Mouse (Mus musculus) splenic B cell, adult 2 months (primary cell): ENCODE measurements around the gene Slc35f6.
A peak's percentile ranks its signal among the peaks of the same experiment; 100 is the strongest.

Experiments
- DNase-seq: peaks from one replicate; pipeline ENCODE4 v3.0.0-alpha.2; 2011; ENCODE audit warnings: low read depth, low spot score
- H3K27me3 ChIP-seq: 2 replicates; pipeline ENCODE4 v1.6.1; 2012; ENCODE audit warnings: mild to moderate bottlenecking, low read length, moderate library complexity, mixed read lengths; ENCODE audit not compliant: control insufficient read depth, poor library complexity, insufficient read depth, severe bottlenecking
- H3K36me3 ChIP-seq: 2 replicates; pipeline ENCODE4 v1.6.1; 2012; ENCODE audit warnings: mild to moderate bottlenecking, low read length, moderate library complexity, mixed read lengths; ENCODE audit not compliant: control insufficient read depth, poor library complexity, insufficient read depth, severe bottlenecking

Gene Slc35f6

GRCm38 (mm10) chr5:30615819-30616218 lies 31.9 kb upstream of the Slc35f6 start:
- no peak for DNase-seq
- Histone ChIP-seq H3K27me3 (no peaks in the 10 kb centered on the region), H3K36me3 (no peaks in the 10 kb centered on the region)

GRCm38 (mm10) chr5:30616644-30617043 lies 31.1 kb upstream of the Slc35f6 start:
- no peak for DNase-seq
- Histone ChIP-seq H3K27me3 (no peaks in the 10 kb centered on the region), H3K36me3 (no peaks in the 10 kb centered on the region)

GRCm38 (mm10) chr5:30617357-30617756 lies 30.4 kb upstream of the Slc35f6 start:
- no peak for DNase-seq
- no peaks in the 10 kb centered on the region for H3K36me3 ChIP-seq

GRCm38 (mm10) chr5:30617851-30618250 lies 29.9 kb upstream of the Slc35f6 start:
- H3K36me3 ChIP-seq = no peaks in the 10 kb centered on the region
- no peak for DNase-seq
- no peaks in the 10 kb centered on the region; the same call in 1 of the 2 replicates for H3K27me3 ChIP-seq

More at GRCm38 (mm10) chr5:30617357-30617756, 30.4 kb upstream of the Slc35f6 start:
- H3K27me3 ChIP-seq = no peaks in the 10 kb centered on the region; the same call in 1 of the 2 replicates

- no peak for DNase-seq
- Histone ChIP-seq H3K36me3 (no peaks in the 10 kb centered on the region), H3K27me3 (no peaks in the 10 kb centered on the region; the same call in 1 of the 2 replicates)
These were observed 29.2 kb upstream of the Slc35f6 start for GRCm38 (mm10) chr5:30618376-30619003.

GRCm38 (mm10) chr5:30619211-30619610 lies 28.5 kb upstream of the Slc35f6 start:
- H3K36me3 ChIP-seq = no peaks in the 10 kb centered on the region
- DNase-seq = no peak
- H3K27me3 ChIP-seq = no peaks in the 10 kb centered on the region; the same call in 1 of the 2 replicates

- no peak for DNase-seq
These were observed 27.2 kb upstream of the Slc35f6 start for GRCm38 (mm10) chr5:30620567-30620966.

GRCm38 (mm10) chr5:30621211-30621790 lies 26.4 kb upstream of the Slc35f6 start:
- H3K27me3 ChIP-seq = no peaks in the 10 kb centered on the region; the same call in 1 of the 2 replicates
- no peak for DNase-seq

More at GRCm38 (mm10) chr5:30620567-30620966, 27.2 kb upstream of the Slc35f6 start:
- no peaks in the 10 kb centered on the region for H3K36me3 ChIP-seq
- H3K27me3 ChIP-seq = no peaks in the 10 kb centered on the region; the same call in 1 of the 2 replicates

GRCm38 (mm10) chr5:30621844-30622176 lies 25.9 kb upstream of the Slc35f6 start:
- Histone ChIP-seq H3K27me3 (no peaks in the 10 kb centered on the region; the same call in 1 of the 2 replicates), H3K36me3 (no peaks in the 10 kb centered on the region)
- no peak for DNase-seq

More at GRCm38 (mm10) chr5:30621211-30621790, 26.4 kb upstream of the Slc35f6 start:
- H3K36me3 ChIP-seq = no peaks in the 10 kb centered on the region

- Histone ChIP-seq H3K36me3 (no peaks in the 10 kb centered on the region), H3K27me3 (no peaks in the 10 kb centered on the region; the same call in 1 of the 2 replicates)
- DNase-seq = peak; percentile 74
These were observed 25.4 kb upstream of the Slc35f6 start for GRCm38 (mm10) chr5:30622177-30622840.

- Histone ChIP-seq H3K27me3 (no peaks in the 10 kb centered on the region; the same call in 1 of the 2 replicates), H3K36me3 (no peaks in the 10 kb centered on the region)
- no peak for DNase-seq
These were observed 24.9 kb upstream of the Slc35f6 start for GRCm38 (mm10) chr5:30622841-30623185.

GRCm38 (mm10) chr5:30623380-30623779 lies 24.4 kb upstream of the Slc35f6 start:
- Histone ChIP-seq H3K36me3 (no peaks in the 10 kb centered on the region), H3K27me3 (no peaks in the 10 kb centered on the region; the same call in 1 of the 2 replicates)
- DNase-seq = no peak

GRCm38 (mm10) chr5:30624311-30624710 lies 23.4 kb upstream of the Slc35f6 start:
- Histone ChIP-seq H3K27me3 (no peaks in the 10 kb centered on the region; the same call in 1 of the 2 replicates), H3K36me3 (no peaks in the 10 kb centered on the region)
- DNase-seq = no peak

GRCm38 (mm10) chr5:30624908-30625307 lies 22.8 kb upstream of the Slc35f6 start:
- no peak for DNase-seq
- no peaks in the 10 kb centered on the region for H3K36me3 ChIP-seq
- no peaks in the 10 kb centered on the region; the same call in 1 of the 2 replicates for H3K27me3 ChIP-seq

- Histone ChIP-seq H3K27me3 (no peaks in the 10 kb centered on the region; the same call in 1 of the 2 replicates), H3K36me3 (no peaks in the 10 kb centered on the region)
- no peak for DNase-seq
These were observed 22.4 kb upstream of the Slc35f6 start for GRCm38 (mm10) chr5:30625379-30625778.
